Mouse (Mus musculus) forebrain, embryonic 15.5 days (tissue): Measurements from ENCODE around the gene Trak1. TPM values are rescaled to one million over a fixed set of nuclear protein-coding genes. Genes with fewer than 3 reads are reported as not detected.
A peak's percentile ranks its signal among the peaks of the same experiment; 100 is the strongest.

Experiments used
- ATAC-seq: fragments of 200-750 bp; cut with Nextera tagmentation; replicated peaks from 2 replicates; pipeline ENCODE4 v1.8.0; 2017; ENCODE audit warnings: mild to moderate bottlenecking, moderate TSS enrichment, moderate library complexity
- H3K27ac ChIP-seq: fragments of 300-500 bp; sonication (generic); replicated peaks from 2 replicates; pipeline ENCODE4 v1.5.1; 2015; ENCODE audit warnings: mild to moderate bottlenecking, inconsistent platforms
- H3K27me3 ChIP-seq: fragments of 300-500 bp; sonication (generic); 2 replicates; pipeline ENCODE4 v1.6.1; 2015; ENCODE audit warnings: inconsistent platforms
- H3K36me3 ChIP-seq: fragments of 300-500 bp; sonication (generic); 2 replicates; pipeline ENCODE4 v1.6.1; 2015; ENCODE audit warnings: mild to moderate bottlenecking, inconsistent platforms
- H3K4me1 ChIP-seq: fragments of 300-500 bp; sonication (generic); 2 replicates; pipeline ENCODE4 v1.6.1; 2015; ENCODE audit warnings: inconsistent platforms
- H3K4me2 ChIP-seq: fragments of 300-500 bp; sonication (generic); replicated peaks from 2 replicates; pipeline ENCODE4 v1.6.1; 2015; ENCODE audit warnings: mild to moderate bottlenecking, inconsistent platforms
- H3K4me3 ChIP-seq: fragments of 300-500 bp; sonication (generic); 2 replicates; pipeline ENCODE4 v1.5.1; 2015; ENCODE audit warnings: mild to moderate bottlenecking, inconsistent platforms
- H3K9ac ChIP-seq: fragments of 300-500 bp; sonication (generic); replicated peaks from 2 replicates; pipeline ENCODE4 v1.6.1; 2015; ENCODE audit warnings: mild to moderate bottlenecking, inconsistent platforms
- H3K9me3 ChIP-seq: fragments of 300-500 bp; sonication (generic); 2 replicates; pipeline ENCODE4 v1.6.1; 2016; ENCODE audit warnings: inconsistent platforms
- WGBS: fragments of 180-500 bp; shearing (Covaris S2); methylation state at CpG from one replicate; pipeline ENCODE4 v1.1.7; 2015; ENCODE audit warnings: mixed read lengths; 5-methylcytosine and 5-hydroxymethylcytosine counted together
- polyA plus RNA-seq: library from polyadenylated mRNA; unstranded; fragments of >200 nt; fragmentation: Nextera tagmentation; extraction: Ambion mirVana; gene quantifications from 2 replicates; pipeline ENCODE4 v1.2.1, GENCODE M21; 2015

Trak1 gene
- polyA plus RNA-seq, 1 experiment from 2014 or later = 75.8 TPM

- H3K4me1 ChIP-seq = peaks cover 51% of the 10 kb centered on the region
- ATAC-seq = no peak
- 69% methylated on average over 7 of the region's 7 CpGs for WGBS
Observed at GRCm38 (mm10) chr9:121384620-121385019, 87.3 kb downstream of the Trak1 start.

GRCm38 (mm10) chr9:121385091-121385748, 87.9 kb downstream of the Trak1 start:
- Histone ChIP-seq H3K9me3 (no peaks in the 10 kb centered on the region), H3K4me3 (no peak overlapping the region), H3K4me1 (peaks cover 51% of the 10 kb centered on the region), H3K4me2 (no peak overlapping the region), H3K27ac (peak overlapping the region; percentile 74), H3K36me3 (no peaks in the 10 kb centered on the region), H3K9ac (no peak overlapping the region), H3K27me3 (no peaks in the 10 kb centered on the region)
- WGBS = 33% methylated on average over 16 of the region's 16 CpGs
- ATAC-seq = no peak; the same call in 1 of the 2 replicates

More at GRCm38 (mm10) chr9:121384620-121385019, 87.3 kb downstream of the Trak1 start:
- no peak overlapping the region for H3K9ac ChIP-seq
- no peak overlapping the region for H3K4me2 ChIP-seq
- no peaks in the 10 kb centered on the region for H3K36me3 ChIP-seq
- H3K4me3 ChIP-seq = no peak overlapping the region
- no peak overlapping the region for H3K27ac ChIP-seq
- no peaks in the 10 kb centered on the region for H3K9me3 ChIP-seq
- no peaks in the 10 kb centered on the region for H3K27me3 ChIP-seq

GRCm38 (mm10) chr9:121385749-121386350, 88.5 kb downstream of the Trak1 start:
- Histone ChIP-seq H3K27me3 (no peaks in the 10 kb centered on the region), H3K36me3 (no peaks in the 10 kb centered on the region), H3K9me3 (no peaks in the 10 kb centered on the region), H3K4me1 (peaks cover 51% of the 10 kb centered on the region), H3K27ac (peak overlapping the region; percentile 74), H3K4me2 (no peak overlapping the region), H3K4me3 (no peak overlapping the region), H3K9ac (no peak overlapping the region)
- WGBS = 77% methylated on average over 12 of the region's 12 CpGs
- ATAC-seq = no peak

- ATAC-seq = no peak
- no peak overlapping the region for H3K4me2 ChIP-seq
- no peaks in the 10 kb centered on the region for H3K9me3 ChIP-seq
- no peak overlapping the region for H3K9ac ChIP-seq
- no peaks in the 10 kb centered on the region for H3K27me3 ChIP-seq
- no peaks in the 10 kb centered on the region for H3K36me3 ChIP-seq
- H3K4me3 ChIP-seq = no peak overlapping the region
- WGBS = 75% methylated on average over 9 of the region's 9 CpGs
- peaks cover 50% of the 10 kb centered on the region for H3K4me1 ChIP-seq
- H3K27ac ChIP-seq = 0 out of 2 replicates have a peak overlapping the region, but pooled peaks have one; percentile 2
Observed at GRCm38 (mm10) chr9:121387539-121388272, 90.4 kb downstream of the Trak1 start.

GRCm38 (mm10) chr9:121388273-121388931, 91.1 kb downstream of the Trak1 start:
- H3K27ac ChIP-seq = 0 out of 2 replicates have a peak overlapping the region, but pooled peaks have one; percentile 2
- peaks cover 3% of the 10 kb centered on the region; the same call in 1 of the 2 replicates for H3K36me3 ChIP-seq
- WGBS = 63% methylated on average over 13 of the region's 13 CpGs
- H3K9ac ChIP-seq = no peak overlapping the region
- H3K4me2 ChIP-seq = no peak overlapping the region
- no peaks in the 10 kb centered on the region for H3K9me3 ChIP-seq
- no peak overlapping the region for H3K4me3 ChIP-seq
- H3K4me1 ChIP-seq = peaks cover 45% of the 10 kb centered on the region
- H3K27me3 ChIP-seq = no peaks in the 10 kb centered on the region
- no peak for ATAC-seq

- ATAC-seq = no peak
- no peak overlapping the region for H3K9ac ChIP-seq
- H3K4me2 ChIP-seq = no peak overlapping the region
- peaks cover 40% of the 10 kb centered on the region for H3K4me1 ChIP-seq
- 87% methylated on average over 10 of the region's 10 CpGs for WGBS
- peaks cover 3% of the 10 kb centered on the region; the same call in 1 of the 2 replicates for H3K36me3 ChIP-seq
- H3K27me3 ChIP-seq = no peaks in the 10 kb centered on the region
- H3K4me3 ChIP-seq = no peak overlapping the region
- no peaks in the 10 kb centered on the region for H3K9me3 ChIP-seq
- no peak overlapping the region for H3K27ac ChIP-seq
Observed at GRCm38 (mm10) chr9:121389258-121389657, 92.0 kb downstream of the Trak1 start.

GRCm38 (mm10) chr9:121391898-121392297, 94.6 kb downstream of the Trak1 start:
- Histone ChIP-seq H3K4me3 (no peak overlapping the region), H3K9ac (no peak overlapping the region), H3K4me1 (peaks cover 25% of the 10 kb centered on the region), H3K36me3 (peaks cover 3% of the 10 kb centered on the region; the same call in 1 of the 2 replicates), H3K27ac (peak overlapping the region; percentile 69), H3K27me3 (no peaks in the 10 kb centered on the region), H3K4me2 (no peak overlapping the region), H3K9me3 (no peaks in the 10 kb centered on the region)
- 76% methylated on average over 13 of the region's 13 CpGs for WGBS
- ATAC-seq = no peak

GRCm38 (mm10) chr9:121392427-121392826, 95.1 kb downstream of the Trak1 start:
- WGBS = 40% methylated on average over 5 of the region's 5 CpGs

GRCm38 (mm10) chr9:121393104-121393503, 95.8 kb downstream of the Trak1 start:
- 97% methylated on average over 4 of the region's 4 CpGs for WGBS
- Histone ChIP-seq H3K9ac (no peak overlapping the region), H3K4me1 (peaks cover 29% of the 10 kb centered on the region), H3K27ac (no peak overlapping the region), H3K36me3 (peaks cover 3% of the 10 kb centered on the region; the same call in 1 of the 2 replicates), H3K4me3 (no peak overlapping the region), H3K27me3 (no peaks in the 10 kb centered on the region), H3K9me3 (no peaks in the 10 kb centered on the region), H3K4me2 (no peak overlapping the region)
- no peak for ATAC-seq

More at GRCm38 (mm10) chr9:121392427-121392826, 95.1 kb downstream of the Trak1 start:
- Histone ChIP-seq H3K9ac (no peak overlapping the region), H3K4me1 (peaks cover 29% of the 10 kb centered on the region), H3K4me2 (no peak overlapping the region), H3K9me3 (no peaks in the 10 kb centered on the region), H3K4me3 (no peak overlapping the region), H3K27ac (peak overlapping the region; percentile 69), H3K27me3 (no peaks in the 10 kb centered on the region), H3K36me3 (peaks cover 3% of the 10 kb centered on the region; the same call in 1 of the 2 replicates)
- ATAC-seq = no peak

GRCm38 (mm10) chr9:121394882-121395281, 97.6 kb downstream of the Trak1 start:
- Histone ChIP-seq H3K27ac (0 out of 2 replicates have a peak overlapping the region, but pooled peaks have one; percentile 14), H3K4me2 (no peak overlapping the region), H3K9me3 (no peaks in the 10 kb centered on the region), H3K9ac (no peak overlapping the region), H3K4me3 (no peak overlapping the region), H3K36me3 (peaks cover 3% of the 10 kb centered on the region; the same call in 1 of the 2 replicates), H3K27me3 (no peaks in the 10 kb centered on the region), H3K4me1 (peaks cover 38% of the 10 kb centered on the region)
- ATAC-seq = no peak
- WGBS = 73% methylated on average over 2 of the region's 2 CpGs

GRCm38 (mm10) chr9:121395812-121396211, 98.5 kb downstream of the Trak1 start:
- Histone ChIP-seq H3K9ac (no peak overlapping the region), H3K4me2 (no peak overlapping the region), H3K9me3 (no peaks in the 10 kb centered on the region), H3K4me1 (peaks cover 48% of the 10 kb centered on the region), H3K27ac (no peak overlapping the region), H3K4me3 (no peak overlapping the region), H3K36me3 (peaks cover 3% of the 10 kb centered on the region; the same call in 1 of the 2 replicates), H3K27me3 (no peaks in the 10 kb centered on the region)
- WGBS = 92% methylated on average over 5 of the region's 5 CpGs
- ATAC-seq = no peak
